Mouse (Mus musculus) myocyte (in vitro differentiated cells): Measurements from ENCODE around the gene Olfr1122. TPM values are rescaled to one million over a fixed set of nuclear protein-coding genes. Genes with fewer than 3 reads are reported as not detected.
"Not testable (repeated sequence)": the region's sequence is repeated elsewhere in the genome, so short reads cannot be mapped to it uniquely, and the experiment has no call there.

Source experiments
- H3K27me3 ChIP-seq: one replicate; pipeline ENCODE4 v1.6.1; 2011; ENCODE audit not compliant: control insufficient read depth, insufficient read depth, insufficient read length
- H3K36me3 ChIP-seq: one replicate; pipeline ENCODE4 v1.6.1; 2011; ENCODE audit not compliant: control insufficient read depth, insufficient read depth
- H3K4me2 ChIP-seq: one replicate; pipeline ENCODE4 v1.6.1; 2011; ENCODE audit warnings: low read depth, control low read depth
- H3K4me3 ChIP-seq: one replicate; pipeline ENCODE4 v1.5.1; 2011; ENCODE audit warnings: mild to moderate bottlenecking, control low read depth, moderate library complexity
- H3K79me2 ChIP-seq: one replicate; pipeline ENCODE4 v1.6.1; 2011; ENCODE audit not compliant: control insufficient read depth, insufficient read depth
- H3ac ChIP-seq: one replicate; pipeline ENCODE4 v1.6.1; 2011; ENCODE audit not compliant: control insufficient read depth, insufficient read length
- CEBPB ChIP-seq: IDR thresholded peaks from 2 replicates; pipeline ENCODE4 v1.6.1; 2011; ENCODE audit warnings: mild to moderate bottlenecking, moderate library complexity; ENCODE audit not compliant: poor library complexity, insufficient read depth, severe bottlenecking
- E2F4 ChIP-seq: IDR thresholded peaks from one replicate; pipeline ENCODE4 v1.6.1; 2011; ENCODE audit warnings: mild to moderate bottlenecking, control low read depth, moderate library complexity; ENCODE audit not compliant: insufficient read depth
- MAX ChIP-seq: IDR thresholded peaks from one replicate; pipeline ENCODE4 v1.6.1; 2011; ENCODE audit warnings: low read depth, mild to moderate bottlenecking, control low read depth
- MYOD1 ChIP-seq, 3 experiments: IDR thresholded peaks; one replicate each; pipeline ENCODE4 v1.6.1; 2011; ENCODE audit warnings: control low read depth in 2 of 3, low read depth in 2 of 3, mild to moderate bottlenecking in 2 of 3, moderate library complexity in 1 of 3; ENCODE audit not compliant: insufficient read length in 2 of 3, control insufficient read depth in 1 of 3
- MYOG ChIP-seq, 3 experiments: IDR thresholded peaks; one replicate each; pipeline ENCODE4 v1.6.1; 2011; ENCODE audit warnings: control low read depth in 2 of 3, low read depth in 2 of 3, mild to moderate bottlenecking in 2 of 3; ENCODE audit not compliant: insufficient read length in 2 of 3, control insufficient read depth in 1 of 3, insufficient read depth in 1 of 3
- POLR2A ChIP-seq: IDR thresholded peaks from one replicate; pipeline ENCODE4 v1.6.1; 2011; ENCODE audit warnings: low read depth, mild to moderate bottlenecking, control low read depth, moderate library complexity; ENCODE audit not compliant: insufficient read length
- POLR2AphosphoS2 ChIP-seq: IDR thresholded peaks from one replicate; pipeline ENCODE4 v1.6.1; 2011; ENCODE audit warnings: low read depth, control low read depth; ENCODE audit not compliant: insufficient read length
- REST ChIP-seq: IDR thresholded peaks from one replicate; pipeline ENCODE4 v1.6.1; 2011; ENCODE audit warnings: mild to moderate bottlenecking, control low read depth, moderate library complexity; ENCODE audit not compliant: insufficient read depth, insufficient read length
- SRF ChIP-seq: IDR thresholded peaks from one replicate; pipeline ENCODE4 v1.6.1; 2011; ENCODE audit warnings: low read depth; ENCODE audit not compliant: control insufficient read depth, insufficient read length
- TCF12 ChIP-seq: IDR thresholded peaks from one replicate; pipeline ENCODE4 v1.6.1; 2011; ENCODE audit warnings: mild to moderate bottlenecking, control low read depth; ENCODE audit not compliant: poor library complexity, insufficient read depth, severe bottlenecking
- TCF3 ChIP-seq: IDR thresholded peaks from one replicate; pipeline ENCODE4 v1.6.1; 2011; ENCODE audit warnings: low read depth, control low read depth; ENCODE audit not compliant: insufficient read length
- USF1 ChIP-seq: IDR thresholded peaks from one replicate; pipeline ENCODE4 v1.6.1; 2011; ENCODE audit warnings: low read depth, mild to moderate bottlenecking, control low read depth, moderate library complexity
- polyA plus RNA-seq: library from polyadenylated mRNA; unstranded; fragments of >200 nt; fragmentation: generic; extraction: Trizol; gene quantifications from one replicate; pipeline ENCODE4 v1.2.1, GENCODE M21; 2012; ENCODE audit warnings: missing spikeins

The Olfr1122 gene
- polyA plus RNA-seq, 1 experiment, result not detected

- no peaks in the 10 kb centered on the region for H3K79me2 ChIP-seq
- TF ChIP-seq SRF, result no peak
- TF ChIP-seq POLR2A, result no peak
- TF ChIP-seq CEBPB, result no peak
- no peak for TF ChIP-seq TCF12
- TF ChIP-seq REST, result no peak
- TF ChIP-seq MAX, result no peak
- no peak for TF ChIP-seq TCF3
- no peak for TF ChIP-seq MYOD1 (IDR thresholded peaks at IDR 0.05; ENCODE audit: control insufficient read depth in 1 of 3, insufficient read length in 2 of 3, low read depth in 2 of 3)
- TF ChIP-seq E2F4, result no peak
- no peak for TF ChIP-seq POLR2AphosphoS2
- TF ChIP-seq MYOG (IDR thresholded peaks at IDR 0.05; ENCODE audit: control insufficient read depth in 1 of 3, insufficient read depth in 1 of 3, insufficient read length in 2 of 3, low read depth in 2 of 3), result no peak
- TF ChIP-seq USF1, result no peak
- H3K4me2 ChIP-seq, result no peak overlapping the region
- H3K36me3 ChIP-seq, result no peaks in the 10 kb centered on the region
- H3K4me3 ChIP-seq, result no peak overlapping the region
- no peak overlapping the region for H3ac ChIP-seq
- H3K27me3 ChIP-seq, result no peaks in the 10 kb centered on the region
Observed at GRCm38 (mm10) chr2:87383935-87384334, 1.7 kb upstream of the Olfr1122 start.

- not testable (repeated sequence) for H3K79me2 ChIP-seq, H3K27me3 ChIP-seq, H3K36me3 ChIP-seq, H3K4me3 ChIP-seq, H3ac ChIP-seq, H3K4me2 ChIP-seq
Observed at GRCm38 (mm10) chr2:87393605-87394004, 8.0 kb downstream of the Olfr1122 start.

- H3K79me2 ChIP-seq, H3ac ChIP-seq, H3K4me2 ChIP-seq, H3K4me3 ChIP-seq, H3K27me3 ChIP-seq, H3K36me3 ChIP-seq: not testable (repeated sequence)
Observed at GRCm38 (mm10) chr2:87394686-87395085, 9.0 kb downstream of the Olfr1122 start.

- TF ChIP-seq TCF12 (no peak), MYOG (IDR thresholded peaks at IDR 0.05; ENCODE audit: control insufficient read depth in 1 of 3, insufficient read depth in 1 of 3, insufficient read length in 2 of 3, low read depth in 2 of 3) (no peak), SRF (no peak), USF1 (no peak), MYOD1 (IDR thresholded peaks at IDR 0.05; ENCODE audit: control insufficient read depth in 1 of 3, insufficient read length in 2 of 3, low read depth in 2 of 3) (no peak)
- Histone ChIP-seq H3ac (no peak within 1 kb of the TSS), H3K36me3 (no peaks in the 10 kb centered on the region), H3K4me3 (no peak within 1 kb of the TSS), H3K4me2 (no peak within 1 kb of the TSS), H3K27me3 (no peaks in the 10 kb centered on the region), H3K79me2 (no peaks in the 10 kb centered on the region)
Observed at GRCm38 (mm10) chr2:87416335-87416734, 30.7 kb downstream of the Olfr1122 start, which contains the start of gene Olfr1123. TSS of gene Olfr1123 (plus strand) at chr2:87416635.

- H3K4me3 ChIP-seq, result no peak within 1 kb of the TSS
- H3K36me3 ChIP-seq, result no peaks in the 10 kb centered on the region
- no peak within 1 kb of the TSS for H3ac ChIP-seq
- H3K79me2 ChIP-seq, result no peaks in the 10 kb centered on the region
- H3K27me3 ChIP-seq, result no peaks in the 10 kb centered on the region
- H3K4me2 ChIP-seq, result no peak within 1 kb of the TSS
- no peak for TF ChIP-seq MYOD1 (IDR thresholded peaks at IDR 0.05; ENCODE audit: control insufficient read depth in 1 of 3, insufficient read length in 2 of 3, low read depth in 2 of 3)
- TF ChIP-seq POLR2A, result no peak
- no peak for TF ChIP-seq USF1
- TF ChIP-seq REST, result no peak
- TF ChIP-seq POLR2AphosphoS2, result no peak
- TF ChIP-seq E2F4, result no peak
- TF ChIP-seq SRF, result no peak
- no peak for TF ChIP-seq CEBPB
Observed at GRCm38 (mm10) chr2:87429975-87430374, 44.3 kb downstream of the Olfr1122 start, which contains the start of gene Olfr1124. TSS of gene Olfr1124 (plus strand) at chr2:87430275.

GRCm38 (mm10) chr2:87437731-87438130, 52.1 kb downstream of the Olfr1122 start:
- no peaks in the 10 kb centered on the region for H3K36me3 ChIP-seq

More at GRCm38 (mm10) chr2:87437731-87438130, 52.1 kb downstream of the Olfr1122 start:
- no peak for TF ChIP-seq MYOD1 (IDR thresholded peaks at IDR 0.05; ENCODE audit: control insufficient read depth in 1 of 3, insufficient read length in 2 of 3, low read depth in 2 of 3)
- no peak for TF ChIP-seq MAX
- no peak overlapping the region for H3K4me2 ChIP-seq
- no peak overlapping the region for H3K4me3 ChIP-seq
- H3K79me2 ChIP-seq, result no peaks in the 10 kb centered on the region
- no peak overlapping the region for H3ac ChIP-seq
- H3K27me3 ChIP-seq, result no peaks in the 10 kb centered on the region

Other genes starting within 250 kb of the Olfr1122 start
- gene Olfr1110, start 245.5 kb upstream of the Olfr1122 start, polyA plus RNA-seq, result not detected
- not detected for gene Olfr1111, start 233.2 kb upstream of the Olfr1122 start, polyA plus RNA-seq
- gene Olfr1112, start 198.1 kb upstream of the Olfr1122 start, polyA plus RNA-seq, result not detected
- gene Olfr1113, start 176.9 kb upstream of the Olfr1122 start, polyA plus RNA-seq, result not detected
- gene Olfr1115, start 137.8 kb upstream of the Olfr1122 start, polyA plus RNA-seq, result not detected
- gene Olfr1116, start 118.3 kb upstream of the Olfr1122 start, polyA plus RNA-seq, result not detected
- gene Olfr1118, start 78.3 kb upstream of the Olfr1122 start, polyA plus RNA-seq, result not detected
- gene Olfr1120, start 31.0 kb upstream of the Olfr1122 start, polyA plus RNA-seq, result not detected
- not detected for gene Olfr1121, start 16.0 kb upstream of the Olfr1122 start, polyA plus RNA-seq
- gene Olfr1123, start 30.8 kb downstream of the Olfr1122 start, polyA plus RNA-seq, result not detected
- gene Olfr1124, start 44.4 kb downstream of the Olfr1122 start, polyA plus RNA-seq, result not detected
- gene Olfr1126, start 68.1 kb downstream of the Olfr1122 start, polyA plus RNA-seq, result not detected
- not detected for gene Pramel7, start 111.2 kb downstream of the Olfr1122 start, polyA plus RNA-seq
- not detected for gene Pramel6, start 120.7 kb downstream of the Olfr1122 start, polyA plus RNA-seq
- gene Olfr153, start 145.9 kb downstream of the Olfr1122 start, polyA plus RNA-seq, result not detected
- not detected for gene Olfr1128, start 159.7 kb downstream of the Olfr1122 start, polyA plus RNA-seq
- not detected for gene Olfr1129, start 188.1 kb downstream of the Olfr1122 start, polyA plus RNA-seq
- not detected for gene Olfr1130, start 220.4 kb downstream of the Olfr1122 start, polyA plus RNA-seq
- gene Olfr1131, start 241.3 kb downstream of the Olfr1122 start, polyA plus RNA-seq, result not detected